Mouse (Mus musculus) granulocyte monocyte progenitor cell, adult 5-6 weeks (primary cell): Measurements from ENCODE around the gene Uevld. TPM values are rescaled to one million over a fixed set of nuclear protein-coding genes. Genes with fewer than 3 reads are reported as not detected.
"Not testable (repeated sequence)": the region's sequence is repeated elsewhere in the genome, so short reads cannot be mapped to it uniquely, and the experiment has no call there.

Source experiments
- ATAC-seq: replicated peaks from 2 replicates; pipeline ENCODE4 v1.8.0; 2016; ENCODE audit warnings: mild to moderate bottlenecking, moderate TSS enrichment, inconsistent platforms; ENCODE audit not compliant: poor library complexity, severe bottlenecking
- total RNA-seq, 2 experiments: library from RNA; stranded (forward) in 1 of 2; stranded (reverse) in 1 of 2; fragments of 200-712, 200-1000 nt in 1 of 2; fragments of >200 nt in 1 of 2; fragmentation: Nextera tagmentation in 1 of 2; gene quantifications; 2 replicates each; pipeline ENCODE4 v1.2.3; 2014 to 2017

Gene Uevld
- total RNA-seq (2014; fragmentation: Nextera tagmentation) = 8.7 and 13.5 TPM in 2 replicates
- 9.8 and 12.9 TPM in 2 replicates for total RNA-seq (2017)

DNA sequence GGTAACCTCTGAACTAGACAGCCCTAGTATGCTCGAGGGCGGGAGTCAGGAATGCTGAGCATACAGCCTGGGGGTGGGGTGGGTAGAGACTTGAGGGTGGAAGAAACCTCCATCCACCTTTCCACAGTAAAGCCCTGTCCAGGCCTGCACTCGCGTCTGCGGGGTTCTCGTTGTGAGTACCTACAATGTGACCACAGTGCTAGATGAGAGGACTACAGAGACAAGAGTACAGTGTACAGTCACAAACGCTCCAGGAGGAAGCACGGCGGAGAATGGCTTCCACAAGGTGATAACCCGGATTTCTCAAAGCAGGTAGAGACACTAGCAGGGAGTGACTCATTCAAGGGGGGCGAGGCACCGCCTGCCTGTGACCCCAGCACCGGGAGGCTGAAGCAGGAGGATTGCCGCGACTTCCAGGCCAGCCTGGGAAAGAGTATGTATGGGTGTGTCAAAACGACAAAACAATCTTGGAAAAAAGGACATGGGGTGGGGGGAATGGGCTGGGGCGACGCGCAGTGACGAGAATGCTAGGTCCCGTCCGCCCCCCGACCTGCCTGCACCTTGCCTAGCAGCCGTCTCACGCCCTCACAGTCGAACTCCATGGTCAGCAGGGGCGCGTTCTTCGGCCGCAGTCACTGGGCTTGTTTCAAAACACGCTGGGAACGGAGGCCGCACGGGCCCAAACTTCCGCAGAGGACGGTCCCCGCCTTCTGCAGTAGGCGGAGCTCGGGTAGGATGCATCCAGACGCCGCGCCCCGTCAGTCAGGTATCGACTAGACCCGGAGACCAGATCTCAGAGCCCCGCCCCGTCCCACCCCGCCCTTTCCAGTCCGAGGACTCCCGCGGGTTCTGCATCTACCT, at the start of gene Uevld:
Gene Uevld (minus strand): TSS at position 697 of the 861 bp plus-strand sequence.
- peak; percentile 94 for ATAC-seq

- ATAC-seq = peak; percentile 47
Observed at GRCm38 (mm10) chr7:47007818-47008167, 49.5 kb upstream of the Uevld start.

DNA sequence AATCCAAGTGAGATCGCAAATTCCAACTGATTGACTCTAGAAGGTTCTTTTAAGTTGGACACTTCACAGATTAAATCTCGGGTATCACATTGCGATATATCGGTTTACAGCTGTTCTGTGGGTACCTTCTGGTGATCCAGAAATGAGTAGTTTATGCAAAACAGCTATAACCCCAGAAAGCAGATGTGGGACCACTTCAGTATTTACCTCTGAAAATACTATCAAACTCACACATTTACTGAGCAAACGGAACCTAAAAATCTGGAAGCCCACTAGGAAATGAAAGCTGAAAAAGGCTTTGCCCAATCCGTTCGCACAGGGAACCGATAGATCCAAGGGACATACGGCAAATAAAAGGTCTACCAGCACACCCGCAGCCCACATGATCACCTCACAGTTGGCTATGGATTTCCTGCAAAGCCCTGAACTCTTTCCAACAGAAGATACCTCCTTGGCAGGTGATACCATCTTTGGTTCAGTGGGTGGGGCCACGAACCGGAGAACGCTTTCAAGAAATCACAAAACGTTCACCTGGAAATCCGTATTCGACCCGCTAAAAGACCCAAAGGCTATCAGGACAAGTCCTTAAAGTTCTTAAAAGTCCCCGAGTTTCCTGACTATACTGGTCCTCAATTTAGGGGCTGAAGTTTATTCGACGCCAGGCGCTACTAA, 48.9 kb upstream of the Uevld start:
- ATAC-seq = peak; percentile 10; the same call in 1 of the 2 replicates

DNA sequence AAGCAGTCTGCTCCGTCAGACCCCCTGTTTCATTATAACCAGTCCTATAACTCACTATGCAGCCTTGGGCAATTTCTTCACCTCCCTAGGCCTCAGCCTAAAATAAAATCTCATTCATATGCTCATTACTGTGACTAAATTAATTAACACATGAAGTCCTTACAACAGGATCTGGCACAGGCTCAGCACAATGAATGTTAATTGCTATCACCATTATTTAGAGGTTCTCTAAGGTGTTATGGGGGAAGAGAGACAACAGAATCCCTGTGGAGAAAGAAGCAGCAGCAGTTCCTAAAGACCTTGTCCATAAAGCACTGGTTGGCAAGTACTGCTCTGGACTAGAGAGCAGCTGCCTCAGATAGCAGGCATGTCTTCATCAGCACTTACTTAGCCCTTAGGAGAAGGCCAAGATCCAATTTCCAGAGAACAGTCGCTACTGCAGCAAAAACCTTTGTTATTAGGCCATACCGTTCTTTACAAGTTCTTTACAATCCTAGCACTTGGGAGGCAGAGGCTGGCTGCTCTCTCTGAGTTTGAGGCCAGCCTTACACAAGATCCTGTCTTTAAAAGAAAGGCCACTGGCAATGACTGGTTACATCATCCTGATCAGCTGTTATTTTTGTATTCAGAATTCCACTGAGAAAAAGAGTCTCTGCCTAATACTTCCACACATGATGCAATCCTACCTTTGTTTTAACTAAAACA, 45.2 kb upstream of the Uevld start:
- ATAC-seq = no peak

DNA sequence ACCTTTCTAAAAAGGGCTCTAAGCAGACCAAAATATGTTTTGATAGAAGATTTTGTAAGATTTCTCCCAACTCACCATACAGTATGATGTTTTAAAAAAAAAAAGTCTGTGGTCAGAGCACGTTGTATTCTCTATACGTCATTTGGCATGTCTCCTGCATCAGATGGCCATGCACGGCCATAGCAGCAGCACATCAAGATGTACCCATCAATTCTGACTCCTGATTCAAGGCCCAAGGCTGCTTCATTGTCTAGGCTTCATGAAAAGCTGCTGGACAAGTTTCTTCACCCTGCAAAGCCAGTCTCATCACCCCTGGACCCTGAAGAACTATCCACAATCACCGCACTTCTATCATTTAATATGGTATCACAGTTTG, 43.6 kb upstream of the Uevld start:
- ATAC-seq = no peak

DNA sequence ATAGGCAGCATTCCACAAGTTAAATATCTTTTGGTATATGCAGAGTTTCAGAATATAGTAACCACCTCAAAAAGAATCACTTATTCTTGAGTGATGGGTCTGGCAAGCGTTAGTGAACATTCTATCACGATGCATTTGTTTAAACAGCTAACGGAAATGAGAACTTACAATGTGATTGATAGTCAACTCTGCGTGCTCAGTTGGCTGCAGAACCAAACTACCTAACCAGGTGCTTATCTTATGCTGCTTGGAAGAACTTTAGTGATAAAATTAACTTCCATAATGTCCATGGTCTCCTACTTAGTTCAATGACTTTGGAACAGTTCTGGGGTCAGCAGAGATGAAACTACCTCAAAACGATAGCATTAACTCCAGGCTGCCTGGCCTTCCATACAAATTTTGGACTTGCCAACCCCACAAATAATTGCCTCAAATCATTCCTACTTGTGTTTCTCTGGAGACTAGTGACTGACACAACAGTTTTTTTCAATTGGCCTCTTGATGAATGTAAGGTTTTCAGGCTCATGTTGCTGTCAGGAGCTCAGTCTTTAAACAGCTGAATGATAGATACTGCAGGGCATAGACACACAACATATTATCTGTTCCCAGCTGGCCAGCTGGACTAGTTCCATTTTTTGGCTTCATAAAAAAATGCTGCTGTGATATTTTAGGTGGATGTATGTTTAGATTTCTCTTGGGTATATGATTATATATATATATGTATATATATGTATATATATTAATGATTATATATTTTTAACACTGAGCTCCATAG, 43.0 kb upstream of the Uevld start:
- no peak for ATAC-seq

- no peak for ATAC-seq
Observed at GRCm38 (mm10) chr7:47000644-47000983, 42.3 kb upstream of the Uevld start.

DNA sequence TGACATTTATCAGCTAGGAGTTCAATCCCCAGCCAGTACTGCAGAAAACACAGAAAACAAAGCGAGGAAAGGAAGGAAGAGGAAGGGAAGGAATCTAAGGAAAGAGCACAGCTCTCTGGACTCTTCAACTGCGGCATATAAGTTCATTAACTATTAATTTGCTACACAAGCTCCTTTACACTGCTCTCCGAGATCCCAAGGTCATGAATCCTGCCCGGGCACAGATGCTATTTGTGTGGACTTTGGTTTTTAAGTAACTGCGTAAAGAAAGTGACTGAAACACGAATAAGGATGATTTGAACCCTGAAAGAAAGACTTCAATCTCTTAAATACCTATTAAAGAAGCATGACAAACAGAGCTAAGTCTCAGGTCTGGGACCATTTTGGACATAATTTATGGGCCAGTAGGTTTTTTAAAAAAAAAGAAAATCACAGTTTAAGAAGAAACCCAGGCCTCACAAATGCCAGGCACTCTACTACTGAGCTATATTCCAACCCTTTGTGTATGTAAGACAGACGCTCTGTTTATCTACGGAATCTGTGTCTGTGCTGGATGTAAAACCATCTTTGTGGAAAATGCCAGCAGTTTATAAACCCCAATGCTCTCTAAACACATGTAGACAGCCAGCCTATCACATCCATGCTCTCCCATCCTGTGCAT, 41.8 kb upstream of the Uevld start:
- no peak for ATAC-seq

DNA sequence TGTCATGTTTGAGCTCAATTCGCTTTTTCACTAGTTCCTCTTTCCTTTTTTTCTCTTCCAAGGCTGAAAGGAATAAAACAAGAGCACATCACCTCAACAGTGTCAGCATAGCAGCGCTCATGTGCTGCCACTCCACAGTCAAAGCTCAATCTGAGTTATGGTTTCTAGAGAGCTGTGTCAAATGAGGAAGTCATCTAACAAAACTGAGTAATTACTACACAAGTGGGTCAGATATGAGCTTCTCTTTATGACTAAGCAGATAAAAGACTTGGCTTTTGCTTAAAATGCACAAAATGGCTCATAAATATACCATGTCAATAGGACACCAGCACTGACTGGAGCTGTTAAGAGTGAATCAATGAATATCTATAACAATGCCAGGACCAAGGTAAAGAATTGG, 40.6 kb upstream of the Uevld start:
- ATAC-seq = peak; percentile 90

GRCm38 (mm10) chr7:46997644-46998395, 39.5 kb upstream of the Uevld start:
- no peak for ATAC-seq

DNA sequence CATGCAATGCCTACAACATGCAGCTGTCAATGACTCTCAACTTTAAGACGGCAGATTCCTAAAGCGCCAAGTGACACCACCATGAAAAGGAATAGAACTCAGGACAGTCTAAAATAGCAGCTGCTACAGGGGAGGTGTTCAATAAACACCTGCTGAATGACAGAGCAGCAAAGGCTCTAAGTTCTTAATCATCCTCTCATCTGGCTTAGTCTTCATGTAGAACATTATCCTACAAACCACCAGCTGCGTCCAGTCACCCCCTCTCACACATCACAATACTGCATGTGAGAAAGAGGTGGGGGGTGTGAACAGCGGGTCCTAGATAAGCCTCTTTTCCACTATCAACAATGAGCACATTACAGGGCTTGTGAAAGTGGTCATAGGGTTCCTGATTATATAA, 38.7 kb upstream of the Uevld start:
- no peak for ATAC-seq

GRCm38 (mm10) chr7:46995558-46995957, 37.2 kb upstream of the Uevld start:
- no peak for ATAC-seq

- peak; percentile 81 for ATAC-seq
Observed at GRCm38 (mm10) chr7:46993079-46993478, 34.8 kb upstream of the Uevld start.

- ATAC-seq = not testable (repeated sequence)
Observed at GRCm38 (mm10) chr7:46989387-46989786, 31.1 kb upstream of the Uevld start.

DNA sequence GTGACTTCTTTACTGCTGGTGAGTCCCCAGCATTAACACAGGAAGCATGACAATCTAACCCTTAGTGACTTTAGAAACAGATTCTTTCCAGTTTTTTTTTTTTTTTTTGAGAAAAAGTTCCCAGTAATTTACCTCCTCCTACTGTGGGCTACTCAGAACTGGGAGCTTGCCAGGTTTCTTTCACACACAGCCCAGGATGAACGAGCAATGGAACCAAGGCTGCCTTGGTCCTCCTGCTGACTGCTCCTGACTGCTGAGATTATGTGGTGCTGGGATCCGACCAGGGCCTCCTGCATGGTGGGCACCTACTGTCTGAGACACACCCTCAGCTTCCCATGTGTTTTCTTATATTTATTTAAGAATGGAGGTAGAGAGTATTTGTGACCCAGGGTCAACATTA, 28.7 kb upstream of the Uevld start:
- no peak for ATAC-seq

DNA sequence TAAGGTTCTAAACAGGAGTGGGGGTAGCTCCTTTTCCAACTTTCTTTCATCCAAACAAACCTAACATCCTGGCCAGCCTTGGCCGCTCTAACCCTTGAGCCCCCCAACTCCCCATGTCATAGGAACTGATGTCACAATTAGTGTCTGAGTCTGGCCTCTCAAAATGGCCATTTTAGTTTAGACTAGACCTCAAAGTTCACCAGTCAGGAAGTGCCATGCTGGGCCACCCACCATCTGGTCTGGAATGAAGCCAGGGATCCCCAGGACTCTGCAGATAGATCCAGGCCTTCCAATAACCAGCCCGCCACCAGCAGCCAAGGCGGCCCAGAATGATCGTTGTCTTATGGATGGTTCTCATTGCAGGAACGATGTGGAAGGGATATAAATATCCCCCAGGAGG, 28.3 kb upstream of the Uevld start:
- peak; percentile 50 for ATAC-seq

- ATAC-seq = peak; percentile 94
Observed at GRCm38 (mm10) chr7:46985718-46986505, 27.6 kb upstream of the Uevld start.

- no peak for ATAC-seq
Observed at GRCm38 (mm10) chr7:46983280-46983679, 25.0 kb upstream of the Uevld start, which contains the start of gene Gm9999. Gene Gm9999, plus strand, starts transcription at chr7:46983580.
